Mouse (Mus musculus) thymus, adult 2 months (tissue): ENCODE results near the gene Rbfox2.

Source experiments
- CTCF ChIP-seq: fragments of 200-500 bp; IDR thresholded peaks from 2 replicates; pipeline ENCODE4 v1.5.1; 2012; ENCODE audit warnings: mild to moderate bottlenecking, control low read depth, low read length, moderate library complexity, borderline replicate concordance; ENCODE audit not compliant: control insufficient read depth, poor library complexity, insufficient read depth; ENCODE audit errors: extremely low read depth
- POLR2A ChIP-seq: fragments of 200-500 bp; IDR thresholded peaks from 2 replicates; pipeline ENCODE4 v1.6.1; 2012; ENCODE audit warnings: mild to moderate bottlenecking, low read length, control low read depth, moderate library complexity; ENCODE audit not compliant: control insufficient read depth, poor library complexity, insufficient read depth; ENCODE audit errors: extremely low read depth

DNA sequence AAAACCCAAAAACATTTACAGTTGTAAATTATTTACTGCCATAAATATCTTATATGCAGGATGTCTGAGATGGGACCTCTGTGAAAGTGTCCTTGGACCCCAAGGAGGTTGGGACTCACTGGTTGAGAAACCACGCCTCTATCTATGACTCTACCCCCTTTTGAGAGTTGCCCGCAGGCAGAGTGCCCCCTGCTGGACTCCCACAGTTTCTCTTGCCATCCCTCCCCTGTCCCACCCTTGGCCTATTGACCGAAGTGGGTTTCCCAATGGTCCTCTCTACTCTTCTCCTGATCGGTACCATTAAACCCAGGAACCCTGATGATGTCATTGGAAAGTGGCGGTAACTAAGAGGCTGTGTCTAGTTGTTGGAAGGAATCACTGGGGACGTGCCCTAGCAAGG is 35.2 kb upstream of the Rbfox2 start:
- TF ChIP-seq POLR2A (no peak), CTCF (no peak)
